13 mouse cellular contexts compared by ENCODE assay signal in genomic region chr12:106477040-106477665, GRCm38 (mm10).
DNase-seq lines count a peak whose midpoint lies in the region; ATAC-seq and TF ChIP-seq lines count a peak whose summit lies in the region.
"Had no signal": no experiment of that assay in that cellular context is flagged by ENCODE, and none has a peak within 500 bp of the region (broad histone marks: within the 10 kb centered on the region; RNA-seq: fewer than 3 reads in every experiment).

No protein-coding gene starts in this region.

- H3K4me1 ChIP-seq in liver, adult 2 months (ENCODE audit: control insufficient read depth, insufficient read depth, low read length), result peaks cover 9% of the 10 kb centered on the region; the same call in 1 of the 2 replicates
- peaks cover 6% of the 10 kb centered on the region; the same call in 1 of the 2 replicates for H3K4me1 ChIP-seq in liver, embryonic 12.5 days
- peaks cover 30% of the 10 kb centered on the region for H3K4me1 ChIP-seq in forebrain, embryonic 11.5 days (replicated peaks; ENCODE audit: control insufficient read depth, insufficient read depth, low read length)
- H3K4me1 ChIP-seq in midbrain, postnatal 0 days (ENCODE audit: insufficient read depth, low read length), result peaks cover 2% of the 10 kb centered on the region; the same call in 1 of the 2 replicates

- ATAC-seq in liver, embryonic 12.5 days, result no peak
- ATAC-seq in forebrain, embryonic 11.5 days (replicated peaks; ENCODE audit: low FRiP score), result 0 out of 2 replicates have a peak, but pooled peaks have one; percentile 11
- ATAC-seq in midbrain, postnatal 0 days (ENCODE audit: low FRiP score), result no peak
- ATAC-seq: activated CD4-positive, CD25-positive, alpha-beta regulatory T cell, adult 4 months had no signal

- WGBS in liver, adult 2 months, result 18% methylated on average over 8 of the region's 8 CpGs
- 29% methylated on average over 8 of the region's 8 CpGs for WGBS in liver, embryonic 12.5 days (ENCODE audit: insufficient replicate concordance)
- 16% methylated on average over 8 of the region's 8 CpGs for WGBS in forebrain, embryonic 11.5 days
- 23% methylated on average over 8 of the region's 8 CpGs for WGBS in midbrain, postnatal 0 days

- TF ChIP-seq POLR2A in liver, adult 2 months (IDR thresholded peaks at IDR 0.05; ENCODE audit: extremely low read depth, insufficient read depth, low read length), result no peak

- intact Hi-C loops in heart, postnatal 10 days (cut with DNase I), result no loop called here

- H3K27me3 ChIP-seq in liver, adult 2 months (ENCODE audit: control insufficient read depth, insufficient read depth, low read length), result no peaks in the 10 kb centered on the region
- H3K27me3 ChIP-seq in liver, embryonic 12.5 days (replicated peaks), result peaks cover 59% of the 10 kb centered on the region
- peaks cover 14% of the 10 kb centered on the region for H3K27me3 ChIP-seq in forebrain, embryonic 11.5 days (ENCODE audit: control insufficient read depth, insufficient read depth, low read length)
- H3K27me3 ChIP-seq in midbrain, postnatal 0 days (ENCODE audit: insufficient read depth, low read length), result no peaks in the 10 kb centered on the region; the same call in 1 of the 2 replicates

- H3K9me3 ChIP-seq in liver, embryonic 12.5 days (replicated peaks), result no peaks in the 10 kb centered on the region
- H3K9me3 ChIP-seq in forebrain, embryonic 11.5 days (ENCODE audit: control insufficient read depth, low read length), result no peaks in the 10 kb centered on the region
- no peaks in the 10 kb centered on the region for H3K9me3 ChIP-seq in midbrain, postnatal 0 days (ENCODE audit: low read length)
- H3K9me3 ChIP-seq: hindbrain, embryonic 15.5 days; midbrain, embryonic 12.5 days had no signal

- no peak overlapping the region for H3K4me2 ChIP-seq in liver, embryonic 12.5 days
- H3K4me2 ChIP-seq in forebrain, embryonic 11.5 days (ENCODE audit: low read depth, low read length, severe bottlenecking), result no peak overlapping the region
- H3K4me2 ChIP-seq in midbrain, postnatal 0 days (ENCODE audit: low read depth, low read length, poor library complexity, severe bottlenecking), result no peak overlapping the region

- peak overlapping the region; percentile 96 for H3K27ac ChIP-seq in liver, adult 2 months (replicated peaks; ENCODE audit: insufficient read depth, low read depth, low read length)
- no peak overlapping the region for H3K27ac ChIP-seq in liver, embryonic 12.5 days
- H3K27ac ChIP-seq in forebrain, embryonic 11.5 days (ENCODE audit: low read depth, low read length), result no peak overlapping the region
- H3K27ac ChIP-seq in midbrain, postnatal 0 days (ENCODE audit: low read depth, low read length), result no peak overlapping the region
- H3K27ac ChIP-seq: hindbrain, embryonic 15.5 days; midbrain, embryonic 12.5 days had no signal

- no peak for TF ChIP-seq CTCF in liver, adult 2 months (IDR thresholded peaks at IDR 0.05; ENCODE audit: low read depth, low read length)
- TF ChIP-seq CTCF in midbrain, postnatal 0 days (IDR thresholded peaks at IDR 0.05), result peak; percentile 46

- no peak overlapping the region for H3K4me3 ChIP-seq in liver, adult 2 months (ENCODE audit: insufficient read depth, low read depth, low read length)
- H3K4me3 ChIP-seq in liver, embryonic 12.5 days, result no peak overlapping the region
- H3K4me3 ChIP-seq in forebrain, embryonic 11.5 days (ENCODE audit: low read depth, low read length), result no peak overlapping the region
- no peak overlapping the region for H3K4me3 ChIP-seq in midbrain, postnatal 0 days (ENCODE audit: low read depth, low read length)
- H3K4me3 ChIP-seq: hindbrain, embryonic 15.5 days; midbrain, embryonic 12.5 days had no signal

- DNase-seq in liver, adult 2 months (ENCODE audit: extremely low read depth, low read depth, low spot score), result peak; percentile 94
- peak; percentile 3 for DNase-seq in c-Kit-positive CD71-positive TER-119-positive erythroid progenitor cells, embryonic 14.5 days (ENCODE audit: low spot score)
- no peak for DNase-seq in forebrain, embryonic 11.5 days (ENCODE audit: low spot score)
- DNase-seq in midbrain, postnatal 0 days (ENCODE audit: low spot score), result peak; percentile 25
- DNase-seq in heart, postnatal 10 days, result no peak
- DNase-seq in right cerebral cortex, postnatal 14 days, result no peak
- DNase-seq: kidney, postnatal 4 days; lung, adult 18-20 months; thymus, postnatal 14 days had no signal

- no peaks in the 10 kb centered on the region for H3K79me2 ChIP-seq in liver, adult 2 months (ENCODE audit: control insufficient read depth, insufficient read depth, low read length)

- peak overlapping the region; percentile 38; the same call in 1 of the 2 replicates for H3K9ac ChIP-seq in liver, adult 2 months (ENCODE audit: low read depth, low read length)
- H3K9ac ChIP-seq in liver, embryonic 12.5 days, result no peak overlapping the region
- H3K9ac ChIP-seq in forebrain, embryonic 11.5 days (ENCODE audit: low read length), result no peak overlapping the region
- no peak overlapping the region for H3K9ac ChIP-seq in midbrain, postnatal 0 days (replicated peaks; ENCODE audit: low read length, poor library complexity, severe bottlenecking)
- H3K9ac ChIP-seq: hindbrain, embryonic 15.5 days had no signal

- no peaks in the 10 kb centered on the region for H3K36me3 ChIP-seq in liver, adult 2 months (ENCODE audit: control insufficient read depth, insufficient read depth, low read length)
- H3K36me3 ChIP-seq in liver, embryonic 12.5 days, result no peaks in the 10 kb centered on the region
- no peaks in the 10 kb centered on the region for H3K36me3 ChIP-seq in forebrain, embryonic 11.5 days (ENCODE audit: control insufficient read depth, insufficient read depth, low read length)
- H3K36me3 ChIP-seq in midbrain, postnatal 0 days (ENCODE audit: insufficient read depth, low read length), result no peaks in the 10 kb centered on the region
- H3K36me3 ChIP-seq: hindbrain, embryonic 15.5 days; midbrain, embryonic 12.5 days had no signal

Comparison
In these comparisons a context has a peak if more than half of its experiments do, and no peak if none do; other contexts are left out.
1. DNase-seq: peak in liver, adult 2 months (single experiment), c-Kit-positive CD71-positive TER-119-positive erythroid progenitor cells, embryonic 14.5 days (single experiment) and midbrain, postnatal 0 days (single experiment); none in forebrain, embryonic 11.5 days (single experiment), heart, postnatal 10 days (0 of 2) and right cerebral cortex, postnatal 14 days (single experiment).